Mouse (Mus musculus) lung, adult 2 months (tissue): ENCODE measurements around the gene Gadl1.

ENCODE experiments used
- CTCF ChIP-seq: fragments of 200-500 bp; IDR thresholded peaks from 2 replicates; pipeline ENCODE4 v1.5.1; 2011; ENCODE audit warnings: mild to moderate bottlenecking, low read length, control low read depth; ENCODE audit not compliant: insufficient read depth
- POLR2A ChIP-seq: fragments of 200-500 bp; IDR thresholded peaks from 2 replicates; pipeline ENCODE4 v1.6.1; 2011; ENCODE audit warnings: low read depth, mild to moderate bottlenecking, control low read depth, low read length, borderline replicate concordance; ENCODE audit errors: extremely low read depth

DNA sequence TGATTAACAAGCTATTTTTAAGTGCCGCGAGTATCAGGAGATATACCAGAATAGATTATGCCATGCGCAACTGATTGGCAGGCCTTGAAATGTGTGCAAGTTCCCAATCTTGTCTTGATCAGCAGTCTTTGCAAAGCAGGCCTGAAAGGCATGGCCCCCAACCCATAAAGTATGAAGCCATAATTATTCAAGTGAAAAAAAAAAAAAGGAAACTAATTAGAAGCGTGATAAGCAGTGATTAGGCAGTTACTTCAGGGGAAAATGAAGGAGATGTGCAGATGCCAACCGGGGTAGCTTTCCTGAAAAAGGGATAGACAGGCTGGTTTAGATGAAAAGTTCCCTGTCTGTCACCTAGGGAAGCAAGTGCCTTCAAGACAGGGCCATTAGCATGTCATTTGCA, 174.0 kb downstream of the Gadl1 start:
- TF ChIP-seq POLR2A (no peak), CTCF (no peak)
